Mouse (Mus musculus) macrophage (primary cell): ENCODE measurements around the gene Nod2. TPM values are rescaled to one million over a fixed set of nuclear protein-coding genes. Genes with fewer than 3 reads are reported as not detected.

Experiments
- H3K27ac ChIP-seq: fragments of 350-480 bp; formaldehyde crosslinking; 2 replicates; pipeline ENCODE4 v1.9.0; 2021
- H3K36me3 ChIP-seq: fragments of 350-480 bp; formaldehyde crosslinking; 2 replicates; pipeline ENCODE4 v1.9.0; 2021; ENCODE audit errors: inconsistent target
- H3K4me3 ChIP-seq: fragments of 350-480 bp; formaldehyde crosslinking; 2 replicates; pipeline ENCODE4 v1.9.0; 2021; ENCODE audit errors: inconsistent target
- H3K79me2 ChIP-seq: fragments of 350-480 bp; formaldehyde crosslinking; 2 replicates; pipeline ENCODE4 v1.9.0; 2021; ENCODE audit errors: inconsistent target
- WGBS: methylation state at CpG from one replicate; pipeline ENCODE4 v1.1.7; 2026; ENCODE audit warnings: inconsistent platforms; ENCODE audit not compliant: missing documents; 5-methylcytosine and 5-hydroxymethylcytosine counted together
- polyA plus RNA-seq: library from polyadenylated mRNA; stranded (reverse); fragments of 250-400 nt; gene quantifications from 3 replicates; pipeline ENCODE4 v1.2.4, GENCODE M21; 2018; ENCODE audit warnings: inconsistent platforms
- total RNA-seq, 78 experiments: library from RNA; depleted of rRNA; stranded (reverse); fragments of 250-400 nt; gene quantifications; 1 replicate in 9 of 78; 2 replicates in 24 of 78; 3 replicates in 43 of 78; 4 replicates in 2 of 78; pipeline ENCODE4 v1.2.4; 2018; ENCODE audit warnings: inconsistent platforms in 56 of 78

The Nod2 gene
- total RNA-seq (2018; cell fraction: chromatin; rRNA removed) = 100 to 1,000 TPM in 17 of 26 experiments, 10 to 100 TPM in 9; 26.8 to 294 (median 136) TPM
- total RNA-seq (2018; cell fraction: cytosol; rRNA removed) = 10 to 100 TPM in 14 of 26 experiments, 1 to 10 TPM in 12; 3.3 to 31.6 (median 11.4) TPM
- 100 to 1,000 TPM in 10 of 26 experiments, 10 to 100 TPM in 16; 17.1 to 234 (median 86.3) TPM for total RNA-seq (2018; cell fraction: nucleus; rRNA removed)
- 2.4 to 4.6 TPM (median 2.9 TPM) in 3 replicates for polyA plus RNA-seq

DNA sequence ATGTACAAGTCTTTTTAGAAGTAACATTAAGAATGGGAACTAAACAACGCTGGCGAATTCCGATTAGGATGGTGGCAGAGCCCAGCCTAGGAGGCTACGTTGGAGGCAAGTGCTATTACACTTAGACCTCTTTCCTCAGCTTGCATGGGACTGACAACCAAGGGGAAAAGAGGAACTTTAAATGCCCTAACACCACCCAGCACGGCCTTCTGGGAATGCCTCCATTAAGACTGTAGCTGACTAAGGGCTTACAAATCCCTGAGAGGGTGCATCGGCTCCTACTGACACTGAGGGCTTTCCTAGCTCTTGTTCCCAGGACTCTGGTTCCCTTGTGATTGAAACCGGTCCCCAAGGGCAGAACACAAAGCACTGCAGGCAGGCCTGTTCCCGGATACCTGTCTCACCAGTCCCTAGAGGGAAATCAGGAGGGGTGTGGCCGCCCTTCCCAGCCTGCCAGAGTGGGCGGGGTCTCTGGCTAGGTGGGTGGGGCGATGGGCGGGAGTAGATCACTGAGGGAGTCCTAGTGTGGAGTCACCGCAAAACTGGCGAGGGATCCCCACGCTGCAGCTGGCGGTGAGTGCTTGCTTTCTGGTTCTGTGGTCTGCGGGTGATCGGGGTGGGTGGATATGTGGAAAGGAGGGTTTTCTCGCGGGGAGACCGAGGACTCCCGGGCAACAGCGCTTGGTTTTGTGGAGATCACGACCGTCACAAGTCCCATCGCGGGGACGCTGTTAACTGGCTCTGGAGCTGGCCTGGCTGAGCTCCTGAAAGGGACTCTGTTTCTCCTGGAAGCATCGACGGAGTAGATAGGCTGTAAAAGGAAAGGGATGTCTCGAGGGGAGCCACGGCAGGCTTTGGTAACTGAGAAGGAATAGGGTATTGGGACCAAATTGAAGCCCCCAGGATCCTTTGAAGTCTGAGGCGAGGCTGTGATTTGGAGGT is at the start of gene Nod2:
Gene Nod2 (plus strand): TSS at position 479 of the 942 bp plus-strand sequence.
- H3K27ac ChIP-seq = peak within 1 kb of the TSS; percentile 65
- H3K79me2 ChIP-seq = peaks cover 40% of the 10 kb centered on the region
- WGBS = 13% methylated on average over 33 of the region's 33 CpGs
- no peaks in the 10 kb centered on the region for H3K36me3 ChIP-seq
- H3K4me3 ChIP-seq = peak within 1 kb of the TSS; percentile 72

DNA sequence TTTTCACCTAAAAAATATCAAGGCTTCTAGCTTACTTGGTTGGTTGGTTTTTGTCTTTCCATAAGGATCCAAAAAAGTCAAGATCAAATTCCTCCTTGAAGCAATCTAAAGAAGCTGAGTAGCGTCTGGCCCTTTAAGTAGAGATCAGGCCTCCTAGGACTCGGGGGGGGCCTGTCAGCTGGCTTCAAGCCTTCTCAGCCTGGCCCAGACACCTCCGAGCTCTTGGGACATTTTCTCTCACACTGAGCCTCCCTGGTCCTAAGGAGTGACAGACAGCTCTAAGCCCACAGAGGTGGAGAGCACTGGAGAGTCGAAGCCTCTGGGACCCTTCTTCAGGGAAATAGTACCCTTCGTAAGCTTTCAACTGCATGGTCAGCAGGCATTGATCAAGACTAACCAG is 48.5 kb upstream of the Nod2 start:
- Histone ChIP-seq H3K36me3 (no peaks in the 10 kb centered on the region), H3K27ac (no peak overlapping the region), H3K79me2 (no peaks in the 10 kb centered on the region), H3K4me3 (no peak overlapping the region)
- 81% methylated on average over 5 of the region's 5 CpGs for whole genome bisulfite sequencing

DNA sequence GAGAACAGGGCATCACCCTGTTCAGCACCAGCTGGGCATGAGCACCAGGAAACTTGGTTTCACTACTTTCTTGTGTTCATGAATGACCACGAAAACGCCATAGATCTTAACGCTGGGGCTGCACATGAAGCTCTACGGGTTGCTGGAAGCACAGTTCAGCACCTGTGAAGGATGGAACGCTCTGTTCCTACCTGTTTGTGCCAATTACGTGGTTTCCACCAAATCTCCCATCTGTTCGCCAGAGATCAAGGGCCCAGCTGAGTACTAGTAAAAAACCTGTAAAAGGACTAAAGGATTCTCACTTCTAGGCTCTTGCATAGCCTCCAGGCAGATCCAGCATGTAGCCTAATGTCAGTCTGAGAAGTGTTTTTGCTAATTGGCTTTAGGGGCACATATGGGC is 47.6 kb upstream of the Nod2 start:
- Histone ChIP-seq H3K4me3 (no peak overlapping the region), H3K36me3 (no peaks in the 10 kb centered on the region), H3K79me2 (no peaks in the 10 kb centered on the region), H3K27ac (no peak overlapping the region)
- WGBS = 78% methylated on average over 7 of the region's 7 CpGs

DNA sequence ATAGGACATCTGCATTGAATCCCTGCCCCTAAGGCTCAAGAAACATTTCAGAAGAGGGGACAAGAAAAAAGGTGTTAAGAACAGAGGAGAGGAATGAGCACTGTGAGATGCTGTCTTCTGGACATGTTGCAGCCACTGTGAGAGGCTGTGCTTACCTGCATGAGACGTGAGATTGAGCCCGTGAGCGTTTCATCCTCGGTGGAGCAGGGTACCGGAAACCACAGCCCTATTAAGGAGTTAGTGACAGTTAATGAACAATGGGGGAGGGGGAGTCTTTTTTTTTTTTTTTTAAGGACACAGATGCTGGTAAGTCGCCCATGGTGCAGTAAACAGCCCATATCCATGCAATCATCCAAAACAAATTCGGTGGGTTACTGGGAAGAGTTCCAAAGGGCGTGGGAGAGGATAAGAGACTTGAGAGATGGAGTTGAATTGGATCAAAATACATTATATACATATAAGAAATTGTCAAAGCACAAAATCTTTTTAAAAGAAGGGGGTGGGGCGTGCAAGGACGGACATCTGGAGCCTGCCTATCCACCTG is 43.6 kb upstream of the Nod2 start:
- no peaks in the 10 kb centered on the region for H3K79me2 ChIP-seq
- H3K4me3 ChIP-seq = no peak overlapping the region
- H3K27ac ChIP-seq = no peak overlapping the region
- 42% methylated on average over 10 of the region's 10 CpGs for WGBS
- H3K36me3 ChIP-seq = no peaks in the 10 kb centered on the region

DNA sequence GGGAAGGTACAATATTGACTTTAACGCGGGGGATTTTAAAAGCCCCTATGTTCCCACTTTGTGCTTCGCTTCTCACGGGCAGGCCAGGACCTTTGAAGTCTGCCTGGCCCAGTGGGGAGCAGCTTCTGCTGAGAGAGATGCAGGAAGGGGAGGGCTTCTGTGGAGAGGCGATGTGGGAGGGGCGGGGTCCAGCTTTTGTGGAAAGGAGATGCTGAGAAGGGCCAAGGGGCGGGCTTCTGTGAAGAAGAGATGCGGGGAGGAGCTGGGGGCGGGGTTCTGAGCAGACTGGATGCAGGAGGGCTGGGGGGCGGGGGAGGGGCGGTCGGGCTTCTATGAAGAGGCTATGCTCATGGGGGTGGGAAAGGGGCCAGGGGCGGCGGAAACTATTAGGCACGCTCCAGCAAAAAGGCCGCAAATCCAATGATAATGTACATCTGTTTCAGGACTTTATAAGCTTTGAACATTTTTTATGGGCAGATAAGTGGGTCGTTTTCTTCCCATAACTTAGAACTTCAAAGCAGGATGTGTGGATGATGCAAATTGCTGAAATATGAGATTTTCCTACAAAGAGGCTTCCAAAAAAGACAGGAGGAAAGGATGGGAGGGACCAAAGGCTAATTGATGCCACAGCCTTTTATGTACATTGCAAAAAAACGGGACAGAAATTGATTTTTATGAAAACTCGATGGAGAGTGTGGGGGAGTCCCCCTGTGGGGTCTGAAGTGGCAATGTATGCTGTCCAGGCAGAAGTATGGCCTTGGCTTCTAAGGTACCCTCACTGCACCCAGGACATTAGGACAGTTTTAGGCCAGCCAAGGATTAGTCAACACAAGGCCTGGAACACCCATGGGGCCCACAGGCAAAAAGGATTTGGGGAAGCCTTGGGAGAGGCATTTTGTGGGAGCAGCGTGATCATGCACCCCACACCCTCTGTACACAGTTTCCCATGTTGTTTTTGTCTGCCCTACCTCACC is 42.8 kb upstream of the Nod2 start:
- Histone ChIP-seq H3K27ac (no peak overlapping the region), H3K79me2 (no peaks in the 10 kb centered on the region), H3K4me3 (no peak overlapping the region), H3K36me3 (no peaks in the 10 kb centered on the region)
- 43% methylated on average over 20 of the region's 20 CpGs for WGBS

- H3K36me3 ChIP-seq = no peaks in the 10 kb centered on the region
- 24% methylated on average over 12 of the region's 13 CpGs for WGBS
- no peak overlapping the region for H3K4me3 ChIP-seq
- no peaks in the 10 kb centered on the region for H3K79me2 ChIP-seq
- no peak overlapping the region for H3K27ac ChIP-seq
Observed at GRCm38 (mm10) chr8:88605361-88606040, 41.6 kb upstream of the Nod2 start.

GRCm38 (mm10) chr8:88609036-88609435 is 38.1 kb upstream of the Nod2 start:
- 84% methylated on average over 8 of the region's 8 CpGs for WGBS
- H3K27ac ChIP-seq = no peak overlapping the region
- H3K79me2 ChIP-seq = no peaks in the 10 kb centered on the region

GRCm38 (mm10) chr8:88610271-88610670 is 36.8 kb upstream of the Nod2 start:
- Histone ChIP-seq H3K36me3 (no peaks in the 10 kb centered on the region), H3K4me3 (no peak overlapping the region), H3K79me2 (no peaks in the 10 kb centered on the region), H3K27ac (no peak overlapping the region)
- WGBS = 81% methylated on average over 6 of the region's 6 CpGs

More at GRCm38 (mm10) chr8:88609036-88609435, 38.1 kb upstream of the Nod2 start:
- Histone ChIP-seq H3K36me3 (no peaks in the 10 kb centered on the region), H3K4me3 (no peak overlapping the region)

- 85% methylated on average over 5 of the region's 5 CpGs for WGBS
- Histone ChIP-seq H3K27ac (no peak overlapping the region), H3K36me3 (no peaks in the 10 kb centered on the region), H3K79me2 (no peaks in the 10 kb centered on the region), H3K4me3 (no peak overlapping the region)
Observed at GRCm38 (mm10) chr8:88614981-88615380, 32.1 kb upstream of the Nod2 start.

GRCm38 (mm10) chr8:88618612-88619011 is 28.5 kb upstream of the Nod2 start:
- H3K4me3 ChIP-seq = no peak overlapping the region
- no peak overlapping the region for H3K27ac ChIP-seq
- 27% methylated on average over 5 of the region's 5 CpGs for WGBS
- H3K79me2 ChIP-seq = no peaks in the 10 kb centered on the region
- no peaks in the 10 kb centered on the region for H3K36me3 ChIP-seq

DNA sequence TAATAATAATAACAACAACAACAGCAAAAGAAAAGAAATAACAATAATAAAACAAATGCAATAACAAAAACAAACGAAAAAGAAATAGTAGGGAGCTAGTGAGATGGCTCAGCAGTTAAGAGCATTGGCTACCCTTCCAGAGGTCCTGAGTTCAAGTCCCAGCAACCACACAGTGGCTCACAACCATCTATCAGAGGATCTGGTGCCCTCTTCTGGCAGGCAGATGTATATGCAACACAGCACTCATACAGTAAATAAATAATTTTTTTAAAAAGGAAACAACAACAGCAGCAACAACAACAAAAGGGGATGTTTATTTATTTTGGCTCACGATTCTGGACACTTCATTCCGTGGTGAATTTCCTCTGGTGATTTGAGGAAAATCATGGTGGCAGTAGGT is 27.6 kb upstream of the Nod2 start:
- Histone ChIP-seq H3K79me2 (no peaks in the 10 kb centered on the region), H3K36me3 (0 out of 2 replicates have a peak, but pooled peaks cover under 1% of the 10 kb centered on the region), H3K4me3 (no peak overlapping the region), H3K27ac (no peak overlapping the region)
- WGBS = 81% methylated on average over 3 of the region's 3 CpGs

DNA sequence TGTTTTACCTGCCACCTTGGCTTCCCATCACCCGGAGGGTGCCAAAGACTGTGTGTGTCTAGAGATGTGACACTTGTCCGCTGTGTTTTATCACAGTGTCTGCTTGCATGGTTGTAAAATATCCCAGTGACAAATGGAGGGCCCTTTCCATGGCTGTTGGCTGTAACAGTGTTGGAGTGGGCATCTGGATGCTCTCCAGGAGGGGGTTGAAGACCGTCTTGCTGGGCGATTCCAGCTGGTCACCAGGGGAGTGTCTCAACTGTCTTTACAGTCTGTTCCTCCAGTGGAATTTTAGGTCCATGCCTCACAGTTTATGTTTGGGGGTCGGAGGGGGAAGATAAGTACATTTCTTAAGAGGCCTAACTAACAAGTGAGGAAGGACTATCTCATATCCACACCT is 26.2 kb upstream of the Nod2 start:
- Histone ChIP-seq H3K4me3 (no peak overlapping the region), H3K27ac (no peak overlapping the region), H3K79me2 (no peaks in the 10 kb centered on the region), H3K36me3 (peaks cover 14% of the 10 kb centered on the region)
- WGBS = 96% methylated on average over 5 of the region's 5 CpGs

DNA sequence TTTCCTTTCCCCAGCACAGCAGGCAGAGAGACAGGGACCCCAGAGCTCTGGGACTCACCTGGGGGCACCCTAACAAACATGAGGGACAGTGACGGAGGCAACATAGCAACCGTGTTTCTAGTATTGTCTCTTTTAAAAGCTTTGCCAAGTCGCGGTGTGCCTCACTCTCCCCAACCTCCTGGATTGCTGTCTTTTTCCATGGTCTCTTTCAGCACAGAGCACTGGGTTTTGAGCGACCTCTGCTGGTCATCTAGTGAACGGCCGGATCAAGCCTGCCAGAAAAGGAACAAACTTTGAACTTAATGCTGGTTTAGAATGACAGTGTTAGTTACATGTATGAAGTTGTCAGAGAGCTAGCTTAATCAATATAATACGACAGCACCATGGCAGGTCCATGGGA is 25.7 kb upstream of the Nod2 start:
- WGBS = 6% methylated on average over 8 of the region's 8 CpGs
- Histone ChIP-seq H3K79me2 (no peaks in the 10 kb centered on the region), H3K27ac (no peak overlapping the region), H3K36me3 (peaks cover 19% of the 10 kb centered on the region), H3K4me3 (no peak overlapping the region)
